Mouse (Mus musculus) testis, adult 2 months (tissue): Measurements from ENCODE around the gene Vmn1r120. TPM values are rescaled to one million over a fixed set of nuclear protein-coding genes. Genes with fewer than 3 reads are reported as not detected.
"Not testable (repeated sequence)": the region's sequence is repeated elsewhere in the genome, so short reads cannot be mapped to it uniquely, and the experiment has no call there.

ENCODE experiments used
- H3K27ac ChIP-seq: fragments of 200-500 bp; 2 replicates; pipeline ENCODE4 v1.5.1; 2012; ENCODE audit warnings: low read depth, low read length; ENCODE audit not compliant: control insufficient read depth, insufficient read depth
- H3K27me3 ChIP-seq: fragments of 200-500 bp; 2 replicates; pipeline ENCODE4 v1.6.1; 2012; ENCODE audit warnings: mild to moderate bottlenecking, low read length, moderate library complexity; ENCODE audit not compliant: control insufficient read depth, insufficient read depth
- H3K36me3 ChIP-seq: fragments of 200-500 bp; 2 replicates; pipeline ENCODE4 v1.6.1; 2012; ENCODE audit warnings: mild to moderate bottlenecking, low read length; ENCODE audit not compliant: control insufficient read depth, insufficient read depth
- H3K4me1 ChIP-seq: fragments of 200-500 bp; 2 replicates; pipeline ENCODE4 v1.6.1; 2012; ENCODE audit warnings: low read length; ENCODE audit not compliant: control insufficient read depth, insufficient read depth
- H3K4me3 ChIP-seq: fragments of 200-500 bp; 2 replicates; pipeline ENCODE4 v1.5.1; 2012; ENCODE audit warnings: low read depth, mild to moderate bottlenecking, low read length, moderate library complexity, mixed read lengths; ENCODE audit not compliant: control insufficient read depth
- polyA plus RNA-seq: library from polyadenylated mRNA; depleted of rRNA; stranded (reverse); fragments of >200 nt; gene quantifications from 2 replicates; pipeline ENCODE4 v1.2.3, GENCODE M21; 2012; rRNA removed

Vmn1r120 gene
- not detected in 2 replicates for polyA plus RNA-seq

DNA sequence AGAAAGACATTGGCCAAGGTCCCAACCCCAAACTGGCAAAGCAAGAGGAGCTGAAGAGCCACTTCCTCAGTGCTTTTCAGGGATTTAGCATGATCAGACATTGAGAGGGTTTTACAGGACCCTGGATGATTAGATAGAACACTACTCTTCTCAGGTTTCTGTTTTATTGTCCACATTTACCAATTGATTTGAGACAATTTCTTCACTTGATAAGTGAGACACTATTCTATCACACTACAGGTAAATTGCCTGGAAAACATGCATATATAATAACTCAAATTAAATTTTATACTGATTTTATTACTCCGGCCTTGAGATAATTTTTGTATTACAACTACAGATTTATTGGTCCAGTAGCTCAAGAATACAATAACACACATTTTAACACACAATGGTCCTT, at the start of gene Vmn1r120:
Gene Vmn1r120 (minus strand): TSS at position 101 of the 400 bp plus-strand sequence.
- H3K36me3 ChIP-seq, H3K27me3 ChIP-seq, H3K4me1 ChIP-seq, H3K4me3 ChIP-seq, H3K27ac ChIP-seq: not testable (repeated sequence)

DNA sequence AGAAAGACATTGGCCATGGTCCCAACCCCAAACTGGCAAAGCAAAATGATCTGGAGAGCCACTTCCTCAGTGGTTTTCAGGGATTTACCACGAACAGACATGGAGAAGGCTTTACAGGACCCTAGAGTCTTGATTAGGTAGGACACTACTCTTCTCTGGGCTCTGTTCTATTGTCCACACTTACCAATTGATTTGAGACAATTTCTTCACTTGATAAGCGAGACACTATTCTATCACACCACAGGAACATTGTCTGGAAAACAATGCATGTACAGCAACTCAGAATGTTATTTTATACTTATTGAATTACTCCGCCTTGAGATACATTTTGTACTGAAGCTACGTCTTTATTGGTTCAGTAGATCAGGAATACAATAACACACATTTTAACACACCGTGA, 44.8 kb upstream of the Vmn1r120 start, which contains the start of gene Vmn1r121:
Gene Vmn1r121 (minus strand): TSS at position 101 of the 400 bp plus-strand sequence.
- not testable (repeated sequence) for H3K27ac ChIP-seq, H3K36me3 ChIP-seq, H3K27me3 ChIP-seq, H3K4me3 ChIP-seq, H3K4me1 ChIP-seq

DNA sequence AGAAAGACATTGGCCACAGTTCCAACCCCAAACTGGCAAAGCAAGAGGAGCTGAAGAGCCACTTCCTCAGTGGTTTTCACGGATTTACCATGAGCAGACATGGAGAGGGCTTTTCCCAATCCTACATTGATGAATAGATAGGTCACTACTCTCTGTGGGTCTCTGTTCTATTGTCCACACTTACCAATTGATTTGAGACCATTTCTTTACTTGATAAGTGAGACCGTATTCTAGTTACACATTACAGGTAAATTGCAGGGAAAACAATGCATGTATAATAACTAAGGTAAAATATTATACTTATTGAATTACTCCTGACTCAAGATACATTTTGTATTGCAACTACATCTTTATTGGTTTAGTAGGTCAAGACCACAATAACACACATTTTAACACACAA, 41.2 kb downstream of the Vmn1r120 start, which contains the start of gene Vmn1r119:
Gene Vmn1r119 (minus strand): TSS at position 101 of the 400 bp plus-strand sequence.
- not testable (repeated sequence) for H3K4me1 ChIP-seq, H3K4me3 ChIP-seq, H3K27ac ChIP-seq, H3K27me3 ChIP-seq, H3K36me3 ChIP-seq

Other genes starting within 250 kb of the Vmn1r120 start
- gene Vmn1r114, start 241.6 kb downstream of the Vmn1r120 start, polyA plus RNA-seq = not detected in 2 replicates
- not detected in 2 replicates for gene Vmn1r115, start 208.8 kb downstream of the Vmn1r120 start, polyA plus RNA-seq
- gene Vmn1r116, start 181.5 kb downstream of the Vmn1r120 start, polyA plus RNA-seq = not detected in 2 replicates
- gene Vmn1r117, start 169.7 kb downstream of the Vmn1r120 start, polyA plus RNA-seq = not detected in 2 replicates
- gene Vmn1r118, start 141.4 kb downstream of the Vmn1r120 start, polyA plus RNA-seq = not detected in 2 replicates
- not detected in 2 replicates for gene Vmn1r119, start 41.3 kb downstream of the Vmn1r120 start, polyA plus RNA-seq
- not detected in 2 replicates for gene Vmn1r121, start 44.7 kb upstream of the Vmn1r120 start, polyA plus RNA-seq
- gene Vmn1r122, start 80.3 kb upstream of the Vmn1r120 start, polyA plus RNA-seq = not detected in 2 replicates
- not detected in 2 replicates for gene Vmn1r123, start 108.4 kb upstream of the Vmn1r120 start, polyA plus RNA-seq
- not detected in 2 replicates for gene Gm5157, start 136.6 kb upstream of the Vmn1r120 start, polyA plus RNA-seq
- gene Vmn1r124, start 206.8 kb upstream of the Vmn1r120 start, polyA plus RNA-seq = not detected in 2 replicates
- not detected in 2 replicates for gene Vmn1r125, start 218.4 kb upstream of the Vmn1r120 start, polyA plus RNA-seq
- not detected in 2 replicates for gene Vmn1r126, start 247.7 kb upstream of the Vmn1r120 start, polyA plus RNA-seq